Mouse (Mus musculus): Measurements from ENCODE around the gene Chat.

Chat gene

DNA sequence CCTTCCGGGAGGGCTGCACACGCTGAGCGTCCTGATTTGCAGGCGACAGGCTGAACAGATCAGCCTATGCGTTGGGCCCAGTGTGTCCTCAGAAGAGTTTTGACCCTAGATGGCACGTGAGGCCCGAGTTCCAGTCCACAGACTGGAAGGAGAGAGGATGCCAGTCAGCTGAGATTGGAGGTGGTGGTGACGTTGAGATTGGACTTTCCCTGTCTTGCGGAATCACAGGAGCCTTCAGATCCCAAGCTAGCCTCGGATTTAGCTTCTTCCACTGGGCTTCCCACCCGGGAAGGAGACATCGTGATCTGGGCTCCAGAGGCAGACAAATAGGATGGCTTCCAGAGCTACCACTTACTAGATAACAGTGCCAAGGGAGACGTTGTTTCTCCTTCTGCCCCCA, at the start of gene Chat:
Gene Chat (minus strand): TSS at position 101 of the 400 bp plus-strand sequence.
- DNase-seq (ENCODE audit: low spot score) = no peak

DNA sequence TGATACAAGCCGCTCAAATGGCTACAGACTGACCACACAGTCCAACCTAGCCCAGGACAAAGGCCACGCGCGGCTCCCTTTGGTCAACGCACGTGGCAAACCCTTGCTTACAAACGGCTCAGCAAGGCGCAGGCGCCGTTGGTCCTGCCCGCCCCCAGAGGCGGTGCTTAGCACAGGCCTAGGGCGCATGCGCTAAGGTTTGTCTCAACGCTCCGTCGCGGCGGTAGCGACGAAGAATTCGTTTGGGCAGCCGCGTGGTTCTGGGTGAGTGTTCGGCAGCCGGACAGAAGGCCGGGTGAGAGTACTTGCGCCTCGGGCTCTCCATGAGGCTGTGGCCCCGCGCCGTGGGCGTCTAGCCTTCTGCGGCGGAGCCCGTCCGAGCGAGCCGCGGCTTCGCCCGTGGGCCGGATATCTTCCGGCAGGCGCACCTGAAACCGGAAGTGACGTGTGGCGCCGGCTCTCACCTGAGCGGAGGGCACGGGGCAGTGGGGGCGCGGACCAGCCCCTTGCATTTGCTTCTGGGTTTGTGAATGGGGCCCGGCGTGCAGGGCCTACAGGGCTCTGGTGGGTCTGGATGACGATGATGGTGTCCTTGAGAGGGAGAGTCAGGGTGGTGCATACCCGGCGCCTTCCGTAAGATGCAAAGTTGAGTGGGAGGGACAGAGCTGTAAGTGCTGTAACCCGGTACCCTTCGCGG, 47.7 kb upstream of the Chat start, which contains the start of gene Ercc6:
Gene Ercc6 (plus strand): TSS at position 186 of the 697 bp plus-strand sequence.
- peak; percentile 98 for DNase-seq (ENCODE audit: low spot score)

DNA sequence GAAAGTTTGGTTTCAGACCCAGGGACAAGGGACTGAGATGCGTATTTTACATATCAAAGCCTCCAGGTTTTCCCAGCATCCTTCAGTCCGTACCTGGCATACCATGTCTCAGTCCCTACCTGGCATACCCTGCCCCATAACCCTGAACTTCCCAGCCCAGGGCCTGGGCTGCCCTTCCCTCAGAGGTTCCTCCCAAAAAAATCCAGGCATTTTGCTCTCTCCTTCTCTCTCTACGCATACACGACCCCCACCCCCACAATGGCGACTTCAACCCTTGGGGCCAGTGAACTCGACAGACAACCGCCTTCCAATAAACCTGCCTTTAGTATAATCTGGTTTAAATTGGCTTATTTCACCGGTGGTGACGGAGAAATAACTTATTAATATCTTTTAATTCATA, 47.1 kb upstream of the Chat start:
- DNase-seq (ENCODE audit: low spot score) = no peak

DNA sequence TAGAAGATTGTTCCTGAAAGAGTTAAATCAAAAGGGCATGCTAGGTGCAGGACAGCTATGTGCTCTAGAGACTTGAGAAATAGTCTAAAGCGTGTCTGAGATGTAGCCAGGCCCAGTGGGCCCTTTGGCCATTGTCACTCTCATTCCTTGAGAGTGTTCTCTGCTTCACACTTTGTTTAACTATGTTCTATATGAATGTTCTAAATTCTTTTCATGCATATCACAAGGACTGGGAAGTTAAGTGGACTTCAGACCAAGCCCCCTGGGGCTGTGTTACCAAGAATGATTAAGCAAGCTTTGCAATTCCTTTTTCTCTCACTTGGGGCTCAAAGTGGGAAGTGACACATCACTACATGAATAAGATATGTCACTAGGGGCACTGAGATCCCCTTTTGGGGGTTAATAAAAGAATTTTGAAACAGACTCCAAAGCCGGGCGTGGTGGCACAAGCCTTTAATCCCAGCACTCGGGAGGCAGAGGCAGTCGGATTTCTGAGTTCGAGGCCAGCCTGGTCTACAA, 43.7 kb upstream of the Chat start:
- no peak for DNase-seq (ENCODE audit: low spot score)

DNA sequence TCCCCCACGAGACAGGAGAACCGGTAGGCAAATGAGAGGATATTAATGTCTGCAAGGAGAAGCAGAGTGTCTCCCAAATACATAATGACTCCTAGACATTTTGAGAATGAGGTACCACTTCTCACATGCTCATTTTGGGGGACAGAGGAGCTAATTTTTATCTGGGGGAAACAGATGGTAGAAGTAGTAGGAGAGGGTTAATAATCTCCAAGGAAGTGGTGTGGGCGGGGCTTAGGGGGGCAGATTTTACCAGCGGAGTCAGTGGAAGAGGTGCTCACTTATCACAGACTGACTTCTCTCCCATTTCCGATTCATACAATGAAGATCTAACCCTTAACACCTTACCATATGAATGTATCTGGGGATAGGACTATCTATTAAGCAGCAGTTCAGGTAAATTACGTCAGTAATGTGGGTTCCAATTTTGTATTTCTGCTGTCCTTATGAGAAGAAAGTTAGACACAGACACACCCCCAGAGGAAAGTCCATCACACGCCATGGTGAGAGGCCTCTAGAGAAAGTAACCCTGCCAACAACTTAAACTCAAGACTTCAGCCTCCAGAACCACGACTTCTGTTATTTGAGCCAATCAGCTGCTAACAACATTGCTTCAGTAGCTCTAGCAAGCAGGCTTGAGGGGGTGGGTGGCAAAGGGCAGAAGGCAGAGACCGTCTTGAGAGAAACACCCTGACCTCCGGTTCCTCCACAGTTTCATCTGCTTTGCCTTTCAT, 42.5 kb upstream of the Chat start:
- DNase-seq (ENCODE audit: low spot score) = no peak

DNA sequence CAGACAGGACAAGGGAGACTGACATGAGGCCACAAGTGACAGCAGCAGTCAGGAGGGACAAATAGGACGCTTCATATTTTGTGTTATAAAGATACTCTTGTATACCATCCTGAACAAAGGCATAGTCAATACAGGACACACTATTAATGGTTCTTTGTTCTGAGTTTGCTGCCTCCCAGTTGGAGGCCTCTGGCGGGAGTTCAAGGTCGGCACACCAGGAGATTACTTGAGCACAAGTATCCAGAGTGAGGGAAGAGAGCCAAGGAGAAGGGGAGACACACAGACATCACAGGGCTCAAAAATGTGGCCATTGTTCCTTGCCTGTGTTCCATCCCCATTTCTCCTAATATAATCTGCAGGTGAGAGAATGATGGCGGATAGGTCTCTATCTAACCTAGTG, 41.4 kb upstream of the Chat start:
- no peak for DNase-seq (ENCODE audit: low spot score)

DNA sequence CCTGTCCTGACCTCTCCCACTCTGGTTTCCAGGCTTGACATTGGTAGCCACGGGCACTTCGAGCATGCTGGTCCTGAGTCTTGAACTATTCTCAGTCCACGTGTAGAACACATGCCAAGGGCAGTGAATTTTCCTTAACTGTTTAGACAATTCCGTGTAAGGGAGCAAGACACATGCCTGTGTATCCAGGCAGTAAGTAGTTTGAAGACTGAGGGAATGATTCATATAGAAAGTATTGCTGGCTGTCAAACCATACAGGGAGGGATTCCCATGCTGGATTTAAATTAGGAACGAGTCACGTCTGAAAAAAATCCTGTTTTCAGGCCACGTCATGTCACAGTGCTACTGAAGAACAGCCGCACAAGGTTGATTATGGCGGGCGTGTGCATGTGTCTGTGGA, 40.5 kb upstream of the Chat start:
- no peak for DNase-seq (ENCODE audit: low spot score)

DNA sequence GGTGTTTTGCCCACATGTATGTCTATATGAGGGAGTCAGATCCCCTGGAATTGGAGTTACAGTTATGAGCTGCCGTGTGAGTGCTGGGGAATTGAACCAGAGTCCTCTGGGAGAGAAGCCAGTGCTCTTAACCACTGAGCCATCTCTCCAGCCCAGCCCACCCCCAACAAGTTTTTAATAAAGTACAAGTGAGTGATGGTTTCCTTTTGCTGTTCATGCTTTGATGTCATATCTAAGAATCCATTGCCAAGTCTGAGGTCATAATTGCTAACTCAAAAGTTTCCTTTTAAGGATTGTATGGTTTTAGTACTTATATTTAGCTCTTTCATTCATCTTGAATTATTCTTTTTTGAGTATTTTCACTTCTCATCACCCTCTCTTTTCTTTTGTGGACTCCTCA, 38.1 kb upstream of the Chat start:
- DNase-seq (ENCODE audit: low spot score) = no peak

DNA sequence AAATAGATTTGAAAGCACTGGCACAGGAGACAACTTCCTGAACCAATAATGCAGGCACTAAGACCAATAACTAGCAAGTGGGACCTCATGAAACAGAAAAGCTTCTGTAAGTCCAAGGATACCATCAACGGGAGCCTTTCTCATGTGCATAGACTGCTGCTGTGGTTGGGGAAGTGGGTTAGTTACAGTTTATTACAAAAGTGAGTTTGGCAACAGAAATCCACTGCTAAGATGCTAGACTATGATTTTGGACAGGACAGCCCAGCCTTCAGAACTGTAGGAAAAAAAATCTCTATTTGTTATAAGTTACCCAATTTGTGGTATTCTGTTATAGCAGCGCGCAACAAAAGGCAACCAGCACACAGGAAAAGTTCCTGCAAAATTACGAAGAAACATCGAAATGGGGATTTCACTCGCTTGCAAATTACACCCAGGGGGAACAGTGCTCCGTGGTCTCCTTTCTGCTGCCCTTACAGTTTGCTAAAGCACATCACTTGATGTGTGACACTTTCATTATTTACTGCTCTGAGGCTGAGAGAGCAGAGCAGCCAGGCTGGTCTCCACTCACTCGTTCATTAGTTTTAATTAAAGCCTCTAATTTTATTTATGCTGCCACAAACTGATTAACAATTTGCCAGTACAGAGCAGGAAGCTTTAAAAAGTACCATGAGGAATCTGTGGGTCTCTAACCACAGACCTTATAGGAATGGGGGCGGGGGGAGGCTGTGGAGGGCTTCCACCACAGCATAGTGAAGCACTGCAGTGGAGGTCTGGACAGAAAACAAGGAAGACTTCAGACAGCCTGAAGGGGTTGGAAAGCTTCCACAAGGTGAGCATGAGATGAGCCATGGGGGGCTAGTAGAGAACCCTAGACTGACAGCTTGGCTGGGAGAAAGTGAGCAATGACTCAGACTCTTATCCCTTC, 37.2 kb upstream of the Chat start:
- no peak for DNase-seq (ENCODE audit: low spot score)

DNA sequence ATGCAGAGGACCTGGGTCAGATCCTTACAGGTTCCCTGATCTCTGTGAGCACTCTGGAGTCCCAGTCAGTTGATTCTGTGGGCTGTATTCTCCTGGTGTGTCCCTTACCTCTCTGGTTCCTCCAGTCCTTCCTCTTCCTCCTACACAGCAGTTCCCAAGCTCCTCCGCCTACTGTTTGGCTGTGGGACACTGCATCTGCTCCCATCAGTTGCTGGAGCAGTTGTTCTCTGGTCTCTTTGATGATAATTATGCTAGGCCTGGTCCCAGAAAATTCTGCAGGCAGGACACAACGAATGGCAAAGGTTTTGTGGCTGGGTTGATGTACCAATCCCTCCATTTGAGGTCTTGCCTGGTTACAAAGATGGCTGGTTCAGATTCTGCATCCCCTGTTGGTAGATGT, 35.5 kb upstream of the Chat start:
- DNase-seq (ENCODE audit: low spot score) = no peak

DNA sequence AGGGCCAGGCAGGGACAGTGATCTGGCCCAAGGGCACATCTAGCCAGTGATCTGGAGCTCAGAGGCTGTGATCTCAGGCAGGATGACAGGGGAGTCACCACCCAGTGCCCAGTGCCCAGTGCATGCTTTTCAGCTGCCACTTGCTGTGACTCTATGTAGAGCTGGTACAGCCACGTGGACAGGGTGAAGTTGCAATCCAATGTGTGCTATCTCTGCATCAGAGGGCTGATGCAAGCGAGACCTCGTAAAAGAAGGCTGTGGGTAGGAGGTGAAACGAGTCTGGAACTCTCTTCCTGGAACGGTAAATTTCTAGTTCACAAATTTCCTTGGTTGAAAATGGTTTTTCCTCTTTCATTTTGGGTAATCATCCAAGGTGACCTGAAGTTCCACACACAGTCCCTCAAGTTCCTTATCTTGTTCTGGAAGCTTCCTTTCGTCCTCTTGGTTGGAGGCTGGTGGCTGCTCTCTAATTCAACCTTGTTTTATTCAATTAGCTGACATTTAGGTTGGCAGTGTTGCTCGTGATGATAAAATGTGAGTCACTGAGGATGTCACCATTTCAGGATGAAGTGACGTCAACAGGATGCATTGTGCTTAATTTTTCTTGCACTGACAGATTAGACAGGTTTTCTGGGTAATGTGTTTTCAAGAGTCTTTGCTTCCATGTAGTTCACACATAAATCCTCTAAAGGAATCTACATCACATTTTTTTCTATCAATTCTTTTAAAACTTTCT, 30.5 kb upstream of the Chat start:
- DNase-seq (ENCODE audit: low spot score) = no peak

DNA sequence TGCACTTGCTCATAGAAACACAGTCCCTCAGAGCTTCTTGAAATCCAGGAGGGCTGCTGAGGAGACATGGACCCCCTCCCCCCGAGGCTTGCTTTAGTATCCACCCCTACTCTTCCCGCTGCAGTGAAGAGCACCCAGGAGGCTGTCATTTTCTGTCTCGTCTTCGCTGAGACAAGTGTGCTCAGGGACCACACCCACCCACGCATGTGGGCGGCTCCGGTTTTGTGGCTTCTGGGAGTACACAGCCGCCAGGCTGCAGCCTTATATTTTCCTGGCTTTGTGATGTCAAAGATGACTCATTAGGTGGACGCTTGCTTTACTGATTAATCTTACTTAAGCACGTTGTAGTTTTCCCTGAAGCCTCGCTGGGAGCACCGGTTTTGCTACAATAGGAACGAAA, 26.7 kb upstream of the Chat start:
- no peak for DNase-seq (ENCODE audit: low spot score)

DNA sequence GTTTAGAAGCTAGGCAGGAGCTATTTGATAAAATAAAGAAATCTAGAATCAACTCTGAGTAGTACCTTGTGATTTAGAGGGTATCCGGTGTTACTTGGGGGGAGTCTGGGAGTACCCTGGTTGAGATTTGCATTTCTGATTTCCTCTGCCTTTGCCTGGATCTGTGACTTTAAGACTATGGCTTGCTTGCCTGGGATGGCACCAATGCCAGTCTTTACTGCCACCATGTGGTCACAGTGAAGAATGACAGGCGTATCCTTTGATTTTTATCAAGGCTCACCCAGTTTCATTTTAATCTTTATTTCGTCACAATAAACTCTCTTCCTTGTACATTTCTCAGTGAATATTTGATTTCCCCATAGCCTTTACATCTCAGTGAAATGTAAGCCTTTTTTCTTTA, 16.3 kb upstream of the Chat start:
- peak; percentile 72 for DNase-seq (ENCODE audit: low spot score)

DNA sequence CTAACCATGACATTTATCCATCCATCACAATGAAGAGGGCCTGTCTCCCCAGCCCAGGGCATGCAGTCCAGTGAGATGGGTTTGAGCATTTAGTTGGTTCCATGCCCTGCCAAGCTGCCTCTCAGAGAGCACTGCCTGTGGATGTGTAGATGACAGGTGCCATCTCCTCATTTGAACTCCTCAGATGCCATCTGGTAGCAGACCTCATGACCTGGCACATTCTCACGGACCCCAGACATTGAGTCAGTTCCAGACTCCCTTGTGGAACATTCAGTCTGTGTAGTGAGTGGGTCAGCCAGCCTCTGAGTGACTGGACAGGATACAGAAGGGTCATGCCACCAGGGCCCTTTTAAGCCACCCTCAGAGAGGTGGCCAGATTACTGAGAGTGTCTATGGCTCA, 11.8 kb upstream of the Chat start:
- DNase-seq (ENCODE audit: low spot score) = no peak

DNA sequence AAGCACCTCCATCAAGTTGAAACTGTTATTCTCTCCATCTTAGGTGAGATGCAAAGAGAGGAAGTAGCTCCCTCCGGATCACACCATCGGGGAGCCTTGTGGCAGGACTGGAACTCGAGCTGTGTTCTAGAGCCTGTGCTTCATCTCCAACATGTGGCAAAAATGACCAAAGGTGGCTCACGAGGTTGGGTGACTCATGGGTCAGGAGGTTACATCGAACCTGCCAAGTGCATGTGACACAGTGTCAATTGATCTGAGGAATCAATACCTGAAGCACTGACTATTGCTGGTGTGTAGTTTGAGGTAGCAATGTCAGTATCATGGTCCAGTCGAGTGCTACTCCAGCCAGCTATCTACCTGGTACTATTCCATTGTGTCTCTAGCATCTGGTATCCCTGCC, 10.8 kb upstream of the Chat start:
- DNase-seq (ENCODE audit: low spot score) = no peak

DNA sequence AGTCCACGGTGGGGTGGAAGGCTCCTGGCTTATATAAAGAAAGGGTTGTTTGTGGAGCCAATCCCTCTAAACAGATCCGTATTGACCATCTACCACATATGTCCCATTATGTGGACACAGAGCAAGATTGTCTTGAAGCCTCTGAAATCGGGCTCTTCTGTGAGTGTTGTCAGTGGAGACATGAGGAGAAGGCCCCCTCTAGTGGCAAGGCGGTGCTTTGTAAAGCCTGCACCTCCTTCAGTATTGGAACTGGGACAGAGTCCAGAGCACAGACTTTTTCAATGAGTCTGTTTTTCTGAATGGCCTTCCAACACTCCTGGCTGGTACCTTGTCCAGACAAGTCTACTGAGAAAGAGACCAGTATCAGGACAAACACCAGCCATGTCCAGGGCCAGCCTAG, 7.2 kb upstream of the Chat start:
- DNase-seq (ENCODE audit: low spot score) = peak; percentile 77

DNA sequence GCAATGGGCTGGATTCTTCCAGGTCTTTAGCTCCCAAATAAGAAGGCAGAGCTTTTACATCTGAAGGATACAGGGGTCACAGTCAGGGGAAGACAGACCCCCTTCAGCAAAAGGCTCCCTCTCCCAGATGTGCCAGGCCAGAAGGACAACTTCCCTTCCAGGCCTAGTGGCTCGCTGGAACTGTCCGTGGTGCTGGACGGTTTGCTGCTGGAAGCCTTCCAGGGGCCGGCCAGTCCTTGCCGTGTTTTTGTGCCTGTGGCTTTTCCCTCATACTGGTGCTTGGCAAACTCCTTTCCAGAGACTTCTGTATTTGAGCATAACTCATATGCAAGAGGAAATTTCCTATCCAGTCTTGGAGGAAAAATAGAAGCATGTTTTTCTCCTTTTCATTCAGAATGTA, 1.8 kb upstream of the Chat start:
- peak; percentile 89 for DNase-seq (ENCODE audit: low spot score)

DNA sequence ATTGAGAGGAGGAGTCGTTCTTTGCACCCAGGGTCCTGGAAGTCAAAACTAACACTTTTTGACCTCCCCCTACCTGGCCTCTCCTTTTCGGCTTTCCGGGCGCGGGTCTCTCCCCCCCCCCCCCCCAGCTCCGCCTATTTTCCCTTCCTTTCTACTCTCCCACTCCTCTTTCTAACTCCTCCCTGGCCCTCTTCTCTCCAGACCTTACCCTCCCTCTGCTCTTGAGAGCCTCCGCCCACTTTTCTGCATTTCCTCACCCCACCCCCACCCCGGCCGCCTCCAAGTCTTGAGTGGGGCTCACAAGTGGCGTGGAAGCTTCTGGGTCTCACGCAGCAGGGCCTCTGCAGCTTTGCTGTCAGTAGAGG, 301 bp downstream of the Chat start:
- no peak for DNase-seq (ENCODE audit: low spot score)

DNA sequence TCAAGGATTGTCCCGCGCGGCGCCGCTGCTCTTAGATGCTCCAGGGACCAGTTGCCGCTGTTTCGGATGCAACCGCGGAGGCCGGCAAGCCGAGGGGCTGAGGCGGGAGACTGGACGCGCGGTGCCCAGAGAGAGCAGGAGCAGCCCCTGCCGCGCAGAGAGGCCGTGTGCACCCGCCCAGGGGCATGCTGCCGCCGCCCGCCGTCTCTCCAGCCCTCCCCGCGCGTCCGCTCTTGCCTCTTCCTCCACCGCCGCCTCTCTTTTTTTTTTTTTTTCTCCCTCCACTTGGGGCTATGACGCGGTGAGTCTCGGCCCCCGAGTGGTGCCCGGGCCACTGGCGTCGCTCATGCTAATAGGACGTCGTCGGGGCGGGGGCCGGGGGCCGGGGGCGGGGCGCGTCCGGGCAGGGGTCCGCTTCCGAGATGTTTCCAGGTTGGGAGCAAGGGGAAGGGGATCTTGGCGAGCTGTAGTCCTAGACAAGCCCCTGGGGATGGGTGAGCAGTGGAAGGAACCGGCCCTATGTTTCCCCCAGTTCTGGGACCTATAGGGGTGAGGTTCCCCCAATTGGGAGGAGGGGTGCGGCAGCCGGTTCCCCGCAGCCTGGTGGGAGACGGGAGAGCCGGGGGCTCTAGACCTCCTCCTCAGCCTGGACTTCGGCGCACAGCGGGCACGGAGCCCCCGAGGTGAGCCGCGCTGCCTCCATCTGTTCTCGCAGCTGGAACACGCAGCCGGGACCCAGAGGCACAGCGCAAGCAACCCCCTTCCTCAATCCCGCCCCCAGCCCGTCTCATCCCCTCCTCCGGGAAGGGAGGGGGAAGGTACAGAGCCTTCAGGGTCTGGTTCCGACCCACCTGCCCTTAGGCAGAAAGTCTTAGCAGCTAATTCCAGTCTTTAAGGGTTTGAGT, 936 bp downstream of the Chat start, which contains the start of gene Slc18a3:
Gene Slc18a3 (minus strand): TSS at position 250 of the 905 bp plus-strand sequence.
- DNase-seq (ENCODE audit: low spot score) = peak; percentile 32

DNA sequence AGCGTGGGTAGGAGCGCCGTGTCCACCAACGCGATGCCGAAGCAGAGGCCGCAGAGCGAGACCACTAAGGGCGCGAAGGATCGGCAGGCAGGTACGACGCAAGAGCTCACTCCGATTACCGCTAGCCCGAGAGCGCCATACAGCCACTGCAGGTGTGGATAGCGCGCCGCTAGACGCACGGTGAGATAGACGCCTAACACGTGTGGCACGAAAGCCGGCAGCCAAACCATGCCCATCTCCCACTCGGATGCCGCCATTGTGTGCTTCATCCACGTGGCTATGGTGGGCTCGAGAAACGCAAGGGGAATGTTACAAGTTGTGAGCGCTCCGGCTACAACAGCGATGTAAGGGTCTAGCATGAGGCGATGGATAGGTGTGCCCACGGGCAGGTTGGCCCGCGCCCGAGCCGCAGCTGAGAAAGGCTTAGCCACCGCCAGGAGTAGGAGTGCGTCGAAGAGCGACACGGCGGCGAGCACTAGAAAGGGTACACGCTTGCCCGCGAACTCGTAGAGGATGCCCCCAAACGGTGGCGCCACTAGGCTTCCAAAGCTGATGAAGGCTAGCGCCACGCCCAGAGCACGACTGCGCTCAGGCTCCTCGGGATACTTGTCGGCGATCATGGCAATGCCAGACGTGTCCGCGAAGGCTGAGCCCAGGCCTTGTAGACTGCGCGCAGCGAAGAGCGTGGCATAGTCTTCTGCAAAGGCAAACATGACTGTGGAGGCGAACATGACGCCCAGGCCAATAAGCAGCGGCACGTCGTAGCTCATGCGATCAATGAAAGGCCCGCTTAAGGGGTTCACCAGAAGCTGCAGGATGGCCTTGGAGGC, 2.4 kb downstream of the Chat start:
- peak; percentile 48 for DNase-seq (ENCODE audit: low spot score)

Measured in embryo, embryonic 10 days (tissue).